Mouse (Mus musculus) lung, embryonic 15.5 days (tissue): ENCODE measurements around the gene Ppp1r3c. TPM values are rescaled to one million over a fixed set of nuclear protein-coding genes. Genes with fewer than 3 reads are reported as not detected.

ENCODE experiments used
- ATAC-seq: fragments of 200-750 bp; cut with Nextera tagmentation; 2 replicates; pipeline ENCODE4 v1.8.0; 2017; ENCODE audit warnings: moderate number of reproducible peaks, borderline replicate concordance; ENCODE audit not compliant: low FRiP score, low TSS enrichment; ENCODE audit errors: extremely low read depth
- H3K27ac ChIP-seq: fragments of 300-500 bp; sonication (generic); 2 replicates; pipeline ENCODE4 v1.5.1; 2015; ENCODE audit warnings: moderate library complexity, mild to moderate bottlenecking, inconsistent platforms
- H3K27me3 ChIP-seq: fragments of 300-500 bp; sonication (generic); 2 replicates; pipeline ENCODE4 v1.6.1; 2015; ENCODE audit warnings: inconsistent platforms
- H3K36me3 ChIP-seq: fragments of 300-500 bp; sonication (generic); 2 replicates; pipeline ENCODE4 v1.6.1; 2015; ENCODE audit warnings: inconsistent platforms
- H3K4me1 ChIP-seq: fragments of 300-500 bp; sonication (generic); 2 replicates; pipeline ENCODE4 v1.6.1; 2015; ENCODE audit warnings: inconsistent platforms
- H3K4me2 ChIP-seq: fragments of 300-500 bp; sonication (generic); 2 replicates; pipeline ENCODE4 v1.6.1; 2015; ENCODE audit warnings: inconsistent platforms, mild to moderate bottlenecking, moderate library complexity
- H3K4me3 ChIP-seq: fragments of 300-500 bp; sonication (generic); 2 replicates; pipeline ENCODE4 v1.5.1; 2015; ENCODE audit warnings: mild to moderate bottlenecking, inconsistent platforms
- H3K9ac ChIP-seq: fragments of 300-500 bp; sonication (generic); 2 replicates; pipeline ENCODE4 v1.6.1; 2015; ENCODE audit warnings: inconsistent platforms
- H3K9me3 ChIP-seq: fragments of 300-500 bp; sonication (generic); 2 replicates; pipeline ENCODE4 v1.6.1; 2016; ENCODE audit warnings: inconsistent platforms
- WGBS: fragments of 180-500 bp; shearing (Covaris S2); methylation state at CpG from one replicate; pipeline ENCODE4 v1.1.7; 2015; 5-methylcytosine and 5-hydroxymethylcytosine counted together
- polyA plus RNA-seq: library from polyadenylated mRNA; unstranded; fragments of >200 nt; fragmentation: Nextera tagmentation; extraction: Ambion mirVana; gene quantifications from 2 replicates; pipeline ENCODE4 v1.2.1, GENCODE M21; 2015

Gene Ppp1r3c
- polyA plus RNA-seq, 1 experiment from 2014 or later: 83.4 TPM

DNA sequence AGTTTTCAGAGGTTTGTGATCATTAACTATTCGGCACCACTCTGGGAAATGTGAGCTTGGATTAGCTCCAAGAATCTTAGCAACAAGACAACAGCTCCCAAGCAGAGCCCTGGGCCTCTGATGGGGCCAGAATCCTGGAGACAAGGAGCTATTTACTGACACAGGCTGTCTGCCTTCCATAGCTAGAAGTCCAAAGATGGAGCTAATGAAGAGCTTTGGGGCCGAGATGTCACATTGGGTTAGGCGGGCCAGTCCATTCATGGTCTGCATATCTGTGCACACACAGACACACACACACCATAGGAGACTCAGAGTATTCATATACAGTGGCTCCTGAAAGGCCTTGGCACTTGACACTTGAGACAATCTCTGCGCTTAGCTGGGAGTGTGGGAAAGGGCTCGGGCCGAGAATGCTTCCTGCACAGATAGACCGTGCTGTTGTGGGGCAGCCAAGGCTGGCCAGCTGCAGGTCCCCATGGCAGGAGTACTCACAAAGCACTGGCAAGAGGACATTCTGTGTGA is 39.8 kb downstream of the Ppp1r3c start:
- peak overlapping the region; percentile 85 for H3K27ac ChIP-seq
- no peak overlapping the region for H3K9ac ChIP-seq
- no peaks in the 10 kb centered on the region for H3K9me3 ChIP-seq
- WGBS: 20% methylated on average over 7 of the region's 7 CpGs
- H3K27me3 ChIP-seq: no peaks in the 10 kb centered on the region
- H3K36me3 ChIP-seq: no peaks in the 10 kb centered on the region
- H3K4me2 ChIP-seq: no peak overlapping the region
- peaks cover 47% of the 10 kb centered on the region for H3K4me1 ChIP-seq
- no peak overlapping the region for H3K4me3 ChIP-seq
- ATAC-seq: peak; percentile 70; the same call in 1 of the 2 replicates

DNA sequence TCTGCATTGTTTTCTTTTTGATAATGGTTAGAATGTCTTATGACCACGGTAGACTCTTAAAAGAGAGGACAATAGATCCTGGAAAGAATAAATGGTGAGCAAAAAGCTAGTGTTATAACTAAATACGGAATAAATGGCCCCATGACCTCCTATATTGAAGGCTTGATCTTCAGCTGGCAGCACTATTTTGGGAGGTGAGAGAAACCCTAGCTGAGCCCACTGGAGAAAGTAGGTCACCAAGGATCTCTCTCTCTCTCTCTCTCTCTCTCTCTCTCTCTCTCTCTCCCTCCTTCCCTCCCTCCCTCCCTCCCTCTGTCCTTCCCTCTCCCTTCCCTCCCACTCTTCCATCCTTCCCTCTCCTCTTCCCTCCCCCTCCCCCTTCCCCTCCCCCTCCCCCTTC is 42.9 kb downstream of the Ppp1r3c start:
- Histone ChIP-seq H3K9ac (no peak overlapping the region), H3K4me1 (peaks cover 55% of the 10 kb centered on the region), H3K27ac (0 out of 2 replicates have a peak overlapping the region, but pooled peaks have one; percentile 6), H3K27me3 (no peaks in the 10 kb centered on the region), H3K36me3 (no peaks in the 10 kb centered on the region), H3K4me2 (no peak overlapping the region), H3K9me3 (no peaks in the 10 kb centered on the region), H3K4me3 (no peak overlapping the region)
- ATAC-seq: no peak
- WGBS: 61% methylated on average over 2 of the region's 2 CpGs

DNA sequence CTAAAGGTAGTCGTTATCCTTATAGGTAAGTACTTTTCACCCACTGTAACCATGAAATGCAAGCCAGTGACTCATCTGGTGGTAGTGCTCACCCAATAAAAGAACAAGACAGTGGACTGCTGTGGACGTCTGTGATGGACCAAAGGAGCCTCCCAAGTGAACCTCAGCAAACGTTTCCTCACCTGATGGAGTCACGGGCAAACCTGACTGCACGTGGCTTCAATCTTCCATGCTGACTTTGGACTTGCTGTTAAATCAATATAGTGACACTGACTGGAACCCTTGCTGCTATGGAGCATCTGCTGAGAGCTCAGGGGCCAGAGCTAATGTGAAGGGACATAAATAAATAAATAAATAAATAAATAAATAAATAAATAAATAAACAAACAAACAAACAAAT is 44.5 kb downstream of the Ppp1r3c start:
- Histone ChIP-seq H3K4me3 (no peak overlapping the region), H3K36me3 (no peaks in the 10 kb centered on the region), H3K4me1 (peaks cover 53% of the 10 kb centered on the region), H3K27me3 (no peaks in the 10 kb centered on the region), H3K9ac (no peak overlapping the region), H3K4me2 (no peak overlapping the region), H3K27ac (no peak overlapping the region), H3K9me3 (no peaks in the 10 kb centered on the region)
- WGBS: 76% methylated on average over 5 of the region's 5 CpGs
- no peak for ATAC-seq

DNA sequence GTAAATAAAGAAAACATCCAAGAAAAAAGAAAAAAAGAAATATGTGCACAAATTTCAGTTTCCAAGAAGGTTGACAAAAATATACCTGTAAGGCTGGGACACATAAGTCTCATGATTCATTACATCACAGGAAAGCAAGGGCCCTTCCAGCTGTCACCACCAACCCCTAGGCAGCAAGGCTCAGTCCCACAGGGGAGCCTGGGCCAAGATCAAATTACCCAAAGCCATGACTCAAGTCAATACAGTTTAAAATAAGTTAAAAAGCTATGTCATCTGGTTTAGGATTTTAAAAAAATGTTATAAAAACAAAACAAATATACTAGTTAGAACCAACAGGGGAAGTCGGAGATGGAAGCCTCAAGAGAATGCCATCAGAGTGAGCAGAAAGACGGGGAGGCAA is 45.2 kb downstream of the Ppp1r3c start:
- peaks cover 52% of the 10 kb centered on the region for H3K4me1 ChIP-seq
- no peaks in the 10 kb centered on the region for H3K27me3 ChIP-seq
- no peak overlapping the region for H3K9ac ChIP-seq
- H3K4me3 ChIP-seq: no peak overlapping the region
- H3K36me3 ChIP-seq: no peaks in the 10 kb centered on the region
- 80% methylated on average over 2 of the region's 2 CpGs for WGBS
- H3K9me3 ChIP-seq: no peaks in the 10 kb centered on the region
- no peak overlapping the region for H3K27ac ChIP-seq
- no peak overlapping the region for H3K4me2 ChIP-seq
- ATAC-seq: no peak

DNA sequence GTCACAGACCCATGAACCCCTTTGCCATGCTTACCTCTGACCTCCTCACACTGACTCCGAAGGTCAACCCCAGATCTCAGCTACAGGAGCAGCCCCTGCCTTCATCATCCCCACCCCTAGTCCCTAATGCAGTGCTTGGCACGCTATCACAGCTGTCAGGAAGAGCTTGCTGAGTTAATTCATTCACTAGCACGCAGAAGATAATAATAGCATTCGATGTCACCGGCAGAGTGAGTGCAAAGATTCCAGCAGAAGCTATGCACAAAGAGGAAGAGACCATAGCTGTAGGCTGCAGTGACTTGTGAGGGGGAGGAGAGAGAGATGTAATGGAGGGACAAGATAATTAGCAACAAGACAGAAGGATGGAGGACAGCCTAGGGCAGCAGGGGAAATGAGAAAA is 47.2 kb downstream of the Ppp1r3c start:
- H3K27me3 ChIP-seq: no peaks in the 10 kb centered on the region
- H3K9me3 ChIP-seq: no peaks in the 10 kb centered on the region
- peaks cover 47% of the 10 kb centered on the region for H3K4me1 ChIP-seq
- peak overlapping the region; percentile 99 for H3K27ac ChIP-seq
- H3K4me3 ChIP-seq: no peak overlapping the region
- H3K9ac ChIP-seq: no peak overlapping the region
- WGBS: 32% methylated on average over 5 of the region's 5 CpGs
- no peak for ATAC-seq
- H3K4me2 ChIP-seq: no peak overlapping the region
- no peaks in the 10 kb centered on the region for H3K36me3 ChIP-seq

DNA sequence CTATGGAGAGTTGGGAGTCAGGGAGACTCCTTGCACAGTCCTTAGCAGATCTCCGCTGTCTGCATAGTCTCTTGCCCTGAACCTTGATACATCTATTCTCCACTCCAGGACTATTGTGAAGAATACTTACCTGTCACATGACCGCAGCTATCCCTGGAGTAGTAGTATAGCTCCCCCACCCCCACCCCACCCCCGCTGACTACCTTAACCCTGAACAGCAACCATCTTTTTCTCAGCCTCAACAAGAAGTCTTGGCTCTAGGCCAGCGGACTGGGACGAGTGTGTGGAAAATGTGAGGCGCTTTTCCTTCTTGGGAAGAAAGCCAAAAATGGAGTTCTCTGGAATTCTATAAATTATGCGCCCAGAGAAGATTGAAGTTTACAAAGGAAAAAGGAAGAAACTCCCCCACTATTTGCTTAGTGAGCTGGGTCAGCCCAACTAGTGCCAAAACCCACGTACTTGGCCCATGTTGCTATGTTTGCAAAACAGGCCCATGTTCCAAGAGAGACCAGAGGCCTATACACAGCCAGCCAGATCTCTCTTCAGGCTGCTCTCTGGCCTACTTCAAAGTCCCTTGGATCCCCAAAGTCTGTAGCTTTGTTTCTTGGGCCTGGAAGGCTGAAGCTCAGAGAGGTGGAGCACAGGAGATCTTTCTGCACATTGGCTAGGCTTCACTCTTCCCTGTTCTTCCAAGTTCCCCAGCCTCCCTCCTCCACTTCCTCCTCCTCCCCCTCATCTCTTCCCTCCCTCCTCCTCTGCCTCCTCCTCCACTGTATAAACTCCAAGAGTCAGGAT is 48.4 kb downstream of the Ppp1r3c start:
- H3K4me1 ChIP-seq: peaks cover 47% of the 10 kb centered on the region
- no peaks in the 10 kb centered on the region for H3K9me3 ChIP-seq
- peak; percentile 92 for ATAC-seq
- H3K4me3 ChIP-seq: no peak overlapping the region
- no peaks in the 10 kb centered on the region for H3K27me3 ChIP-seq
- 15% methylated on average over 8 of the region's 8 CpGs for WGBS
- no peak overlapping the region for H3K9ac ChIP-seq
- peak overlapping the region; percentile 99 for H3K27ac ChIP-seq
- 0 out of 2 replicates have a peak overlapping the region, but pooled peaks have one; percentile 5 for H3K4me2 ChIP-seq
- H3K36me3 ChIP-seq: no peaks in the 10 kb centered on the region

DNA sequence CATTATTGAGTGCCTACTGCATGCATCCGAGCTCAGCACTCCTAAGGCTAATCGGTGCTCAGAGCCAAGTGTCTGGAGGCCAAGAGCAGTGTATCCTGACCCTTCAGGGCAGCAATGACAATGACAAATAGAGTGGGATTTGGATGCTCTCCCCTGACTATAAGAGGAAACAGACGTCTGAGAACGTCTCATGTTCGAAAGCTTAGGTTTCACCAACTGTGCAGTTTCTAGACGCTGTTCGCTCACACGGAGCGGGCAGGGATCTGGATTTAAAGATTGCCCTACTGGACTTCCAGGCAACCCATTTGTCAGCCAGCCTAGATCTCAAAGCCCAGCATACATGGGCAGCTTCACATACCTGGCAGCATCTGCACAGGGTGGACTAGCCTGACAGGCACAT is 49.4 kb downstream of the Ppp1r3c start:
- no peak overlapping the region for H3K4me3 ChIP-seq
- H3K27ac ChIP-seq: peak overlapping the region; percentile 99
- H3K9ac ChIP-seq: no peak overlapping the region
- H3K27me3 ChIP-seq: no peaks in the 10 kb centered on the region
- H3K9me3 ChIP-seq: no peaks in the 10 kb centered on the region
- 42% methylated on average over 9 of the region's 9 CpGs for WGBS
- no peaks in the 10 kb centered on the region for H3K36me3 ChIP-seq
- no peak overlapping the region for H3K4me2 ChIP-seq
- H3K4me1 ChIP-seq: peaks cover 47% of the 10 kb centered on the region
- ATAC-seq: peak; percentile 58

DNA sequence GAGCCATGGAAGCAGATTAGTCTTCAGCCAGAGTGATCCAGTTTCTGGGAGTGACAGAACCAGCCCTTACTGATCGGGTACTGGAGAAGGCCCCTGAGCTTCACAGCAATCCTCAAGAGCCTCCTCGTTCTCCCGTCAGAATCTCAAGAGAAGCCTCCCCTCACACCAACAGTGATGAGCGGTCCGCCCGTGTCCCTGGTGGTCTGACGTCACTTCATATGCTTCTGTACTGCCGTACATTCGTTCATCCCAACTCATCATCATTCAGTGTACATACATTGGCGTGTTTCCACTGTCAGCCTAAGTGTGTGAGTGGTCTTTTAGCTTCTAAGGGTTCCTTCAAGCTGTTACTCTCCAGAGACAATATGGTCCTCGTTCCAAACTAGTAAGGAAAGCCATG is 50.4 kb downstream of the Ppp1r3c start:
- 0 out of 2 replicates have a peak, but pooled peaks have one; percentile 13 for ATAC-seq

DNA sequence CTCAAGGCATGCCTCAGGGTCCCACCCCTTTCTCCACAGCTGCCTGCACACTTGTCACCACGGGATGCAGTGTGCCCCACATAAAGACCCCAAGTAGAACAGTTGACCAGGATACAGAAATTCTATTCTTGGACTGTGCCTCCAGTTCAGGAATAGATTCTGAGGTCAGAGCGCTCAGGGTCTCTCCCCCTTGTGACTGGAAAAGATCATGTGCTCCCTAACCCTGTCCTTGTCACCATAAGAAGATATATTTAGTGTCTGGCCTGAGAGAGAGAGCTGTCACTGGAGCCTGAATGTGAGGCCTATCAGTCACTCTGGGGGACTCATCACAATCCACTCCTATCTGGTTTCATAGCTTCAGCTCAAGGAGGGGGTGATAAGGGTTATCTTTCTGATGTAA is 53.9 kb downstream of the Ppp1r3c start:
- H3K4me2 ChIP-seq: no peak overlapping the region

More for the DNA sequence above, 50.4 kb downstream of the Ppp1r3c start:
- Histone ChIP-seq H3K27ac (peak overlapping the region; percentile 99), H3K9ac (no peak overlapping the region), H3K4me2 (no peak overlapping the region), H3K9me3 (no peaks in the 10 kb centered on the region), H3K36me3 (no peaks in the 10 kb centered on the region), H3K27me3 (no peaks in the 10 kb centered on the region), H3K4me3 (no peak overlapping the region), H3K4me1 (peaks cover 53% of the 10 kb centered on the region)
- 54% methylated on average over 11 of the region's 11 CpGs for WGBS

More for the DNA sequence above, 53.9 kb downstream of the Ppp1r3c start:
- Histone ChIP-seq H3K36me3 (no peaks in the 10 kb centered on the region), H3K27me3 (no peaks in the 10 kb centered on the region), H3K9ac (no peak overlapping the region), H3K4me3 (no peak overlapping the region), H3K4me1 (peaks cover 53% of the 10 kb centered on the region), H3K9me3 (no peaks in the 10 kb centered on the region), H3K27ac (no peak overlapping the region)
- 67% methylated on average over 2 of the region's 2 CpGs for WGBS
- ATAC-seq: no peak

Other genes with a start within 250 kb of the Ppp1r3c start
- gene Hectd2, start 182.0 kb downstream of the Ppp1r3c start, polyA plus RNA-seq: 3.8 and 4.6 TPM in 2 replicates
- gene Tnks2, start 97.6 kb upstream of the Ppp1r3c start, polyA plus RNA-seq: 47.3 and 47.6 TPM in 2 replicates
- gene Fgfbp3, start 183.0 kb upstream of the Ppp1r3c start, polyA plus RNA-seq: 6.4 and 7.8 TPM in 2 replicates
- gene Btaf1, start 189.4 kb upstream of the Ppp1r3c start, polyA plus RNA-seq: 10.9 and 11.3 TPM in 2 replicates